Mouse (Mus musculus) kidney, postnatal 14 days (tissue): ENCODE data around the gene Epb41.

Experiments
- DNase-seq: peaks from one replicate; pipeline ENCODE4 v3.0.0; 2022; ENCODE audit warnings: mixed read lengths

Epb41 gene

GRCm38 (mm10) chr4:132074933-132075769 is at the start of gene Epb41:
Gene Epb41 (minus strand): TSS chr4:132075321.
- peak; percentile 99 for DNase-seq

- DNase-seq, result no peak
Measured at GRCm38 (mm10) chr4:132123166-132123565, 48.0 kb upstream of the Epb41 start.

- no peak for DNase-seq
Measured at GRCm38 (mm10) chr4:132121674-132122073, 46.6 kb upstream of the Epb41 start.

GRCm38 (mm10) chr4:132119566-132119965 is 44.4 kb upstream of the Epb41 start:
- no peak for DNase-seq

GRCm38 (mm10) chr4:132116315-132116714 is 41.2 kb upstream of the Epb41 start:
- no peak for DNase-seq

GRCm38 (mm10) chr4:132113411-132114095 is 38.4 kb upstream of the Epb41 start:
- no peak for DNase-seq

GRCm38 (mm10) chr4:132111227-132111626 is 36.1 kb upstream of the Epb41 start:
- DNase-seq, result no peak

- no peak for DNase-seq
Measured at GRCm38 (mm10) chr4:132108221-132108620, 33.1 kb upstream of the Epb41 start.

GRCm38 (mm10) chr4:132101152-132101551 is 26.0 kb upstream of the Epb41 start:
- no peak for DNase-seq

GRCm38 (mm10) chr4:132099548-132099947 is 24.4 kb upstream of the Epb41 start:
- no peak for DNase-seq

- no peak for DNase-seq
Measured at GRCm38 (mm10) chr4:132095043-132095442, 19.9 kb upstream of the Epb41 start.

- no peak for DNase-seq
Measured at GRCm38 (mm10) chr4:132093928-132094327, 18.8 kb upstream of the Epb41 start.

- no peak for DNase-seq
Measured at GRCm38 (mm10) chr4:132093136-132093535, 18.0 kb upstream of the Epb41 start.

- DNase-seq, result peak; percentile 71
Measured at GRCm38 (mm10) chr4:132088921-132089320, 13.8 kb upstream of the Epb41 start.

- DNase-seq, result no peak
Measured at GRCm38 (mm10) chr4:132085114-132085513, 10.0 kb upstream of the Epb41 start.

- DNase-seq, result no peak
Measured at GRCm38 (mm10) chr4:132080492-132080983, 5.4 kb upstream of the Epb41 start.

- DNase-seq, result peak; percentile 79
Measured at GRCm38 (mm10) chr4:132079555-132080275, 4.6 kb upstream of the Epb41 start.

- no peak for DNase-seq
Measured at GRCm38 (mm10) chr4:132078296-132078714, 3.2 kb upstream of the Epb41 start.

GRCm38 (mm10) chr4:132077445-132077844 is 2.3 kb upstream of the Epb41 start:
- no peak for DNase-seq

GRCm38 (mm10) chr4:132076480-132077405 is 1.6 kb upstream of the Epb41 start:
- DNase-seq, result peak; percentile 67

GRCm38 (mm10) chr4:132075796-132076195 is 675 bp upstream of the Epb41 start:
- DNase-seq, result no peak
